Mouse (Mus musculus): Measurements from ENCODE around the gene Man2b1. TPM values are rescaled to one million over a fixed set of nuclear protein-coding genes. Genes with fewer than 3 reads are reported as not detected.
A peak's percentile ranks its signal among the peaks of the same experiment; 100 is the strongest.

The Man2b1 gene
- total and polyA plus RNA-seq, 3 experiments = 29.1 to 45.6 (median 40.7) TPM

DNA sequence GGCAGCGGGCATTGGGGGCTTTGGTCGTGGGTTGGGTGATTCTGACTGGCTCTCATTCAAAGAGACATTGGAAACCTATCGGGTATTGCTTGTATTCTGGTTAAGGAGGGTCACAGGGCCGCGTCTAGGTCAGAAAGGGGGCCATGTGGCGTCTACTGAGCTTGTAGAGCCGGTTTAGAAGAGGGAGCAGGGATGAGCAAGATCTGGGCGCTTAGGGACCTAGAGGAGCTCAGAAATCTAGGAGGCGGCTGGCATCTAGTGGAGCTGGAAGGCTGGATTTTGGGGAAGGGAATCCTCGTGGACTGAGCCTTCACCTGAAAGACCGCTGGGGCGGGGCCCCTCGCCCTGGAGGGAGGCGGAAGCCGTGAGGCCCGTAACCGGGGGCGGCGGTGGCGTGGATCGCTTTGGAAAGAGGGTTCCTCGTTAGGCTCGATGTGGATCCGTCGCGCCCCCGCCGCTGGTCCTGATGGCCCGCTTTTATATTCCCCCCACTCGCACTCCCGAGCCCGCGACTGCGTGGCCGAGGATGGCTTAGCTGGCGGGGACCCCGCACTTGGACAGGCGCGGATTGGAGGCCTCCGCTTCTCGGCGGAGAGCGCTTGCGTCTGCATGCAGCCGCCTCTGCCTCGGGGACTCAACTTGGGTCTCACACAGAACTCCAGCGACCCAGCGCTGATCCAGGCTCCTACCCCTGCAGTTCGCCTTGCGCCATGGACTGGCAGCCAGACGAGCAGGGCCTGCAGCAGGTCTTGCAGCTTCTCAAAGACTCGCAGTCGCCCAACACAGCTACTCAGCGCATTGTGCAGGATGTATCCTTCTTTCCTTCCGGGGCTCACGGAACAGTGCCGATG lies 45.2 kb upstream of the Man2b1 start:
- peak overlapping the region; percentile 83 to 90 (median 88) for H3K4me3 ChIP-seq (replicated peaks in 1 of 3; ENCODE audit: low read depth in 2 of 3, low read length in 2 of 3, poor library complexity in 1 of 3)
- dilution Hi-C loops (cut with MboI; ENCODE audit: extremely low pct_ligation_motif_present, extremely low pct_unique_long_range_greater_than_20kb, low sequenced_read_pairs) (no loop called here), in situ Hi-C loops (cut with MboI; ENCODE audit: low pct_ligation_motif_present, low pct_unique_long_range_greater_than_20kb, low sequenced_read_pairs) (no loop called here)
- peaks cover 59% of the 10 kb centered on the region for H3K79me2 ChIP-seq (replicated peaks; ENCODE audit: control insufficient read depth, extremely low read depth, insufficient read depth, poor library complexity, severe bottlenecking)
- H3K27ac ChIP-seq (ENCODE audit: insufficient read depth, low read depth) = peak overlapping the region; percentile 88
- TF ChIP-seq TBP (conservative IDR thresholded peaks at IDR 0.05; ENCODE audit: low read depth, low read length) = 0 out of 2 replicates have a peak, but pooled peaks have one; percentile 41
- TF ChIP-seq HCFC1 (IDR thresholded peaks at IDR 0.05; ENCODE audit: low read depth, low read length) = peak; percentile 59
- no peak for TF ChIP-seq BHLHE40 (IDR thresholded peaks at IDR 0.05; ENCODE audit: low read depth, low read length)
- 0 out of 2 replicates have a peak, but pooled peaks have one; percentile 44 for TF ChIP-seq TCF12 (IDR thresholded peaks at IDR 0.05; ENCODE audit: low read depth, low read length)
- peak; percentile 84 for TF ChIP-seq MXI1 (IDR thresholded peaks at IDR 0.05; ENCODE audit: low read depth, low read length)
- TF ChIP-seq RCOR1 (conservative IDR thresholded peaks at IDR 0.05; ENCODE audit: low read depth, low read length) = no peak
- peak; percentile 74; the same call in 1 of the 2 replicates for TF ChIP-seq MAZ (IDR thresholded peaks at IDR 0.05; ENCODE audit: low read depth, low read length)
- no peak for TF ChIP-seq PAX5 (IDR thresholded peaks at IDR 0.05; ENCODE audit: low read length)
- peak; percentile 30; the same call in 1 of the 2 replicates for TF ChIP-seq NRF1 (IDR thresholded peaks at IDR 0.05; ENCODE audit: low read depth, low read length)
- TF ChIP-seq IRF4 (IDR thresholded peaks at IDR 0.05; ENCODE audit: low read depth, low read length) = no peak
- TF ChIP-seq MAX (IDR thresholded peaks at IDR 0.05; ENCODE audit: low read length) = peak; percentile 26; the same call in 1 of the 2 replicates
- TF ChIP-seq POLR2A (IDR thresholded peaks at IDR 0.05; ENCODE audit: low read depth, low read length) = peak; percentile 57
- peak; percentile 47; the same call in 1 of the 2 replicates for TF ChIP-seq ELF1 (IDR thresholded peaks at IDR 0.05; ENCODE audit: low read depth, low read length)
- no peak for TF ChIP-seq UBTF (IDR thresholded peaks at IDR 0.05; ENCODE audit: low read depth, low read length)
- TF ChIP-seq GABPA (IDR thresholded peaks at IDR 0.05; ENCODE audit: insufficient replicate concordance, low read depth, low read length) = no peak
- TF ChIP-seq MYC (IDR thresholded peaks at IDR 0.05; ENCODE audit: low read depth, low read length) = peak; percentile 86
- no peaks in the 10 kb centered on the region for H3K9me3 ChIP-seq (replicated peaks; ENCODE audit: low read length)
- H3K36me3 ChIP-seq (replicated peaks in 1 of 2; ENCODE audit: control insufficient read depth in 1 of 2, insufficient read depth in 1 of 2, low read length in 1 of 2) = peaks cover 25 to 44% of the 10 kb centered on the region in 2 experiments
- peak; percentile 52 for DNase-seq (ENCODE audit: extremely low read depth)
- peak overlapping the region; percentile 94 for H3K9ac ChIP-seq (ENCODE audit: insufficient read depth, low read depth)
- peaks cover 3 to 49% of the 10 kb centered on the region in 2 experiments for H3K4me1 ChIP-seq (ENCODE audit: control insufficient read depth in 1 of 2, insufficient read depth in 2 of 2)
- H3K4me2 ChIP-seq (ENCODE audit: insufficient read depth, low read depth, poor library complexity, severe bottlenecking) = peak overlapping the region; percentile 91
- H3K27me3 ChIP-seq (replicated peaks) = no peaks in the 10 kb centered on the region

DNA sequence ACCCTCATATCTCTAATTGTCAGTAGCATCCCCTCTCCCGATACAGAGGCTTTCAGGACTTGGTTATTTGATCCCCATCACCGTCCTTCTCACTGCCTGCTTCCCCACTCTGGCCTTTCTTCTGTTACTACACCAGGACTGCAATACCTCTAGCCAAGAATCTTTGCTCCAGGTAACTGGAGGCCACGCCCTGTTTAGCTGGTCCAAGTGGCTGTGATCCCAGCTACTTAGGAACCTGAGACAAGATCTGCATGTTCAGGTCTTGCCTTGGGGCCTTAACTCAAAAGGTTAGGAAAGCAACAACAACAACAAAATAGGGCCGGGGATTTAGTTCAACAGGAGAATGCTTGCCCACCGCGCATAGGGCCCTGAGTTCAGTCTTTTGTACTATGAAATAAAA lies 39.5 kb upstream of the Man2b1 start:
- dilution Hi-C loops (cut with MboI; ENCODE audit: extremely low pct_ligation_motif_present, extremely low pct_unique_long_range_greater_than_20kb, low sequenced_read_pairs) = no loop called here
- H3K4me3 ChIP-seq (replicated peaks in 1 of 3; ENCODE audit: low read depth in 2 of 3, low read length in 2 of 3, poor library complexity in 1 of 3) = no peak overlapping the region
- H3K79me2 ChIP-seq (replicated peaks; ENCODE audit: control insufficient read depth, extremely low read depth, insufficient read depth, poor library complexity, severe bottlenecking) = peaks cover 51% of the 10 kb centered on the region
- H3K27me3 ChIP-seq (replicated peaks) = no peaks in the 10 kb centered on the region
- H3K4me1 ChIP-seq (ENCODE audit: control insufficient read depth in 1 of 2, insufficient read depth in 2 of 2) = peaks cover 3 to 29% of the 10 kb centered on the region in 2 experiments
- H3K36me3 ChIP-seq (replicated peaks in 1 of 2; ENCODE audit: control insufficient read depth in 1 of 2, insufficient read depth in 1 of 2, low read length in 1 of 2) = peaks cover 76 to 89% of the 10 kb centered on the region in 2 experiments
- TF ChIP-seq POLR2AphosphoS2 (IDR thresholded peaks at IDR 0.05; ENCODE audit: low read depth, low read length) (no peak), ELF1 (IDR thresholded peaks at IDR 0.05; ENCODE audit: low read depth, low read length) (no peak), USF1 (IDR thresholded peaks at IDR 0.05; ENCODE audit: low read depth, low read length) (no peak), CHD2 (IDR thresholded peaks at IDR 0.05; ENCODE audit: low read length) (no peak), ZMIZ1 (IDR thresholded peaks at IDR 0.05; ENCODE audit: low read depth, low read length) (no peak), EP300 (IDR thresholded peaks at IDR 0.05; ENCODE audit: low read length) (no peak), NELFE (IDR thresholded peaks at IDR 0.05; ENCODE audit: low read depth, low read length) (no peak), SMC3 (IDR thresholded peaks at IDR 0.05; ENCODE audit: low read depth, low read length) (no peak), MYC (IDR thresholded peaks at IDR 0.05; ENCODE audit: low read depth, low read length) (no peak), ZKSCAN1 (IDR thresholded peaks at IDR 0.05; ENCODE audit: borderline replicate concordance, low read depth, low read length) (no peak), USF2 (conservative IDR thresholded peaks at IDR 0.05; ENCODE audit: low read depth, low read length) (no peak), CTCF (conservative IDR thresholded peaks at IDR 0.05 in 1 of 2, IDR thresholded peaks at IDR 0.05 in 1 of 2; ENCODE audit: low read depth in 2 of 2, low read length in 2 of 2) (no peak), ZNF384 (IDR thresholded peaks at IDR 0.05; ENCODE audit: low read depth, low read length) (no peak), PAX5 (IDR thresholded peaks at IDR 0.05; ENCODE audit: low read length) (no peak), MEF2A (IDR thresholded peaks at IDR 0.05; ENCODE audit: borderline replicate concordance, low read depth, low read length) (no peak), JUN (IDR thresholded peaks at IDR 0.05; ENCODE audit: insufficient read depth, low read depth, low read length) (no peak), JUND (conservative IDR thresholded peaks at IDR 0.05; ENCODE audit: low read depth, low read length) (no peak)
- no peak overlapping the region for H3K9ac ChIP-seq (ENCODE audit: insufficient read depth, low read depth)
- in situ Hi-C loops (cut with MboI; ENCODE audit: low pct_ligation_motif_present, low pct_unique_long_range_greater_than_20kb, low sequenced_read_pairs) = no loop called here
- no peak for DNase-seq (ENCODE audit: extremely low read depth)
- no peak overlapping the region for H3K4me2 ChIP-seq (ENCODE audit: insufficient read depth, low read depth, poor library complexity, severe bottlenecking)
- H3K9me3 ChIP-seq (replicated peaks; ENCODE audit: low read length) = no peaks in the 10 kb centered on the region
- no peak overlapping the region for H3K27ac ChIP-seq (ENCODE audit: insufficient read depth, low read depth)
